Mouse (Mus musculus) erythroblast, embryonic 14.5 days (primary cell): ENCODE results near the gene Idnk.

Experiments
- GATA1 ChIP-seq: IDR thresholded peaks from 2 replicates; pipeline ENCODE4 v1.6.1; 2012; ENCODE audit warnings: low read length, inconsistent platforms, mixed read lengths
- TAL1 ChIP-seq: IDR thresholded peaks from 3 replicates; pipeline ENCODE4 v1.6.1; 2012; ENCODE audit warnings: low read length, inconsistent platforms, mixed read lengths

- TF ChIP-seq GATA1 (no peak), TAL1 (no peak)
These were observed 29.6 kb upstream of the Idnk start for GRCm38 (mm10) chr13:58127766-58128361.
